Mouse (Mus musculus): Measurements from ENCODE around the gene Srsf1. TPM values are rescaled to one million over a fixed set of nuclear protein-coding genes. Genes with fewer than 3 reads are reported as not detected.

Srsf1 gene
- polyA plus RNA-seq, 1 experiment from 2014 or later: 88.1 TPM

GRCm38 (mm10) chr11:88067191-88067585, 20.0 kb downstream of the Srsf1 start:
- Histone ChIP-seq H3K4me1 (ENCODE audit: insufficient read depth, low read depth, low read length) (peaks cover 11% of the 10 kb centered on the region; the same call in 1 of the 2 replicates), H3K4me2 (replicated peaks; ENCODE audit: low read depth, low read length) (peak overlapping the region; percentile 91), H3K9me3 (ENCODE audit: low read length) (no peaks in the 10 kb centered on the region), H3K9ac (replicated peaks; ENCODE audit: low read depth) (peak overlapping the region; percentile 93; the same call in 1 of the 2 replicates), H3K27me3 (replicated peaks; ENCODE audit: insufficient read depth, low read length) (no peaks in the 10 kb centered on the region), H3K36me3 (ENCODE audit: insufficient read depth, low read length) (no peaks in the 10 kb centered on the region), H3K4me3 (ENCODE audit: low read depth, low read length) (peak overlapping the region; percentile 93), H3K27ac (ENCODE audit: low read length) (peak overlapping the region; percentile 97)
- WGBS: 1% methylated on average over 8 of the region's 8 CpGs
- DNase-seq (ENCODE audit: low spot score) (peak; percentile 64), ATAC-seq (no peak)
- no peak for TF ChIP-seq EP300 (IDR thresholded peaks at IDR 0.05)
- no peak for TF ChIP-seq CTCF (IDR thresholded peaks at IDR 0.05)

GRCm38 (mm10) chr11:88067586-88068410, 20.6 kb downstream of the Srsf1 start, which contains the start of gene Vezf1:
Gene Vezf1 (plus strand): TSS chr11:88068279.
- peak within 1 kb of the TSS; percentile 97 for H3K27ac ChIP-seq (ENCODE audit: low read length)
- TF ChIP-seq CTCF (IDR thresholded peaks at IDR 0.05) (no peak), EP300 (IDR thresholded peaks at IDR 0.05) (no peak)
- 6% methylated on average over 21 of the region's 81 CpGs for WGBS
- ATAC-seq (peak; percentile 90), DNase-seq (ENCODE audit: low spot score) (peak; percentile 91)
- no peaks in the 10 kb centered on the region for H3K27me3 ChIP-seq (replicated peaks; ENCODE audit: insufficient read depth, low read length)
- no peaks in the 10 kb centered on the region for H3K9me3 ChIP-seq (ENCODE audit: low read length)
- H3K4me3 ChIP-seq (ENCODE audit: low read depth, low read length): peak within 1 kb of the TSS; percentile 93
- H3K4me1 ChIP-seq (ENCODE audit: insufficient read depth, low read depth, low read length): peaks cover 11% of the 10 kb centered on the region; the same call in 1 of the 2 replicates
- peak within 1 kb of the TSS; percentile 93 for H3K9ac ChIP-seq (replicated peaks; ENCODE audit: low read depth)
- H3K4me2 ChIP-seq (replicated peaks; ENCODE audit: low read depth, low read length): peak within 1 kb of the TSS; percentile 91
- no peaks in the 10 kb centered on the region for H3K36me3 ChIP-seq (ENCODE audit: insufficient read depth, low read length)

GRCm38 (mm10) chr11:88068411-88069245, 21.5 kb downstream of the Srsf1 start:
- Histone ChIP-seq H3K27ac (ENCODE audit: low read length) (peak overlapping the region; percentile 97), H3K9ac (replicated peaks; ENCODE audit: low read depth) (peak overlapping the region; percentile 93), H3K27me3 (replicated peaks; ENCODE audit: insufficient read depth, low read length) (no peaks in the 10 kb centered on the region), H3K36me3 (ENCODE audit: insufficient read depth, low read length) (no peaks in the 10 kb centered on the region), H3K4me1 (ENCODE audit: insufficient read depth, low read depth, low read length) (peaks cover 11% of the 10 kb centered on the region; the same call in 1 of the 2 replicates), H3K4me3 (ENCODE audit: low read depth, low read length) (peak overlapping the region; percentile 93), H3K4me2 (replicated peaks; ENCODE audit: low read depth, low read length) (peak overlapping the region; percentile 91), H3K9me3 (ENCODE audit: low read length) (no peaks in the 10 kb centered on the region)
- TF ChIP-seq EP300 (IDR thresholded peaks at IDR 0.05) (no peak), CTCF (IDR thresholded peaks at IDR 0.05) (no peak)
- peak; percentile 74 for ATAC-seq
- WGBS: 1% methylated on average over 40 of the region's 92 CpGs
- DNase-seq (ENCODE audit: low spot score): peak; percentile 64

GRCm38 (mm10) chr11:88069246-88069570, 22.0 kb downstream of the Srsf1 start:
- peak overlapping the region; percentile 97 for H3K27ac ChIP-seq (ENCODE audit: low read length)
- TF ChIP-seq EP300 (IDR thresholded peaks at IDR 0.05): no peak
- no peak for TF ChIP-seq CTCF (IDR thresholded peaks at IDR 0.05)
- ATAC-seq: no peak
- peak overlapping the region; percentile 93 for H3K4me3 ChIP-seq (ENCODE audit: low read depth, low read length)
- WGBS: under 1% methylated on average over 12 of the region's 12 CpGs
- H3K4me2 ChIP-seq (replicated peaks; ENCODE audit: low read depth, low read length): peak overlapping the region; percentile 91
- no peaks in the 10 kb centered on the region for H3K27me3 ChIP-seq (replicated peaks; ENCODE audit: insufficient read depth, low read length)
- H3K9me3 ChIP-seq (ENCODE audit: low read length): no peaks in the 10 kb centered on the region
- no peaks in the 10 kb centered on the region for H3K36me3 ChIP-seq (ENCODE audit: insufficient read depth, low read length)
- DNase-seq (ENCODE audit: low spot score): no peak
- peak overlapping the region; percentile 93 for H3K9ac ChIP-seq (replicated peaks; ENCODE audit: low read depth)
- peaks cover 11% of the 10 kb centered on the region; the same call in 1 of the 2 replicates for H3K4me1 ChIP-seq (ENCODE audit: insufficient read depth, low read depth, low read length)

GRCm38 (mm10) chr11:88070392-88070791, 23.2 kb downstream of the Srsf1 start:
- DNase-seq (ENCODE audit: low spot score): no peak
- no peak overlapping the region for H3K9ac ChIP-seq (replicated peaks; ENCODE audit: low read depth)
- H3K4me2 ChIP-seq (replicated peaks; ENCODE audit: low read depth, low read length): peak overlapping the region; percentile 91; the same call in 1 of the 2 replicates
- H3K4me3 ChIP-seq (ENCODE audit: low read depth, low read length): no peak overlapping the region
- no peaks in the 10 kb centered on the region for H3K36me3 ChIP-seq (ENCODE audit: insufficient read depth, low read length)
- no peak overlapping the region for H3K27ac ChIP-seq (ENCODE audit: low read length)
- no peak for ATAC-seq
- no peaks in the 10 kb centered on the region for H3K9me3 ChIP-seq (ENCODE audit: low read length)
- WGBS: 32% methylated on average over 4 of the region's 4 CpGs
- peaks cover 11% of the 10 kb centered on the region; the same call in 1 of the 2 replicates for H3K4me1 ChIP-seq (ENCODE audit: insufficient read depth, low read depth, low read length)
- TF ChIP-seq CTCF (IDR thresholded peaks at IDR 0.05) (no peak), EP300 (IDR thresholded peaks at IDR 0.05) (no peak)
- H3K27me3 ChIP-seq (replicated peaks; ENCODE audit: insufficient read depth, low read length): no peaks in the 10 kb centered on the region

- H3K4me2 ChIP-seq (replicated peaks; ENCODE audit: low read depth, low read length): peak overlapping the region; percentile 2; the same call in 1 of the 2 replicates
- H3K27me3 ChIP-seq (replicated peaks; ENCODE audit: insufficient read depth, low read length): no peaks in the 10 kb centered on the region
- H3K27ac ChIP-seq (ENCODE audit: low read length): no peak overlapping the region
- no peak overlapping the region for H3K4me3 ChIP-seq (ENCODE audit: low read depth, low read length)
- DNase-seq (ENCODE audit: low spot score) (no peak), ATAC-seq (no peak)
- TF ChIP-seq CTCF (IDR thresholded peaks at IDR 0.05) (no peak), EP300 (IDR thresholded peaks at IDR 0.05) (no peak)
- WGBS: 41% methylated on average over 5 of the region's 5 CpGs
- no peaks in the 10 kb centered on the region for H3K36me3 ChIP-seq (ENCODE audit: insufficient read depth, low read length)
- H3K9ac ChIP-seq (replicated peaks; ENCODE audit: low read depth): no peak overlapping the region
- H3K9me3 ChIP-seq (ENCODE audit: low read length): no peaks in the 10 kb centered on the region
- H3K4me1 ChIP-seq (ENCODE audit: insufficient read depth, low read depth, low read length): peaks cover 11% of the 10 kb centered on the region; the same call in 1 of the 2 replicates
These were observed 23.9 kb downstream of the Srsf1 start for GRCm38 (mm10) chr11:88071113-88071512.
